Mouse (Mus musculus) right cerebral cortex, postnatal 14 days (tissue): ENCODE data around the gene Gm45753.
"Not testable (repeated sequence)": the region's sequence is repeated elsewhere in the genome, so short reads cannot be mapped to it uniquely, and the experiment has no call there.

ENCODE experiments used
- DNase-seq: peaks from one replicate; pipeline ENCODE4 v3.0.0; 2022

Gm45753 gene

DNA sequence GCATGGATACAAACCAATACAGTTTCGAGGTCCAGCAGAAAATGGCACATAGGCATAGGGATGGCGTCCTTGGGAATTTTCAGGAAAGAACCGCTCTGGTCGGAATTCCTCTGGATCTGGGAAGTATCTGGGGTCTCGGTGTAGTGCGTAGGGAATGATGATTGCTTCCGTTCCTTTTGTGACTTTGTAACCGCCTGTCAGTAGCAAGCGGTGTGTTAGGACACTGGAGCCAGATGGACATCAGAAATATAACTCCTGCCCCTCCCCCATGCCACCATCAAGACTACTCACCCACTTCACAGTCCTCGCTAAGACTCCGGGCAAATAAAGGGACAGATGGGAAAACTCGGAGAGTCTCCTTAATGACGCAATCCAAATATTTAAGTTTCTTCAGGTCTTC, at the start of gene Gm45753:
Gm45753 (minus strand) TSS at position 101 of the 400 bp plus-strand sequence.
- no peak for DNase-seq

GRCm38 (mm10) chr8:45355809-45356208, 47.5 kb upstream of the Gm45753 start:
- no peak for DNase-seq

GRCm38 (mm10) chr8:45345031-45345430, 36.8 kb upstream of the Gm45753 start:
- peak; percentile 64 for DNase-seq

- no peak for DNase-seq
Observed at GRCm38 (mm10) chr8:45344298-45344697, 36.0 kb upstream of the Gm45753 start.

GRCm38 (mm10) chr8:45341630-45342628, 33.7 kb upstream of the Gm45753 start:
- DNase-seq: no peak

DNA sequence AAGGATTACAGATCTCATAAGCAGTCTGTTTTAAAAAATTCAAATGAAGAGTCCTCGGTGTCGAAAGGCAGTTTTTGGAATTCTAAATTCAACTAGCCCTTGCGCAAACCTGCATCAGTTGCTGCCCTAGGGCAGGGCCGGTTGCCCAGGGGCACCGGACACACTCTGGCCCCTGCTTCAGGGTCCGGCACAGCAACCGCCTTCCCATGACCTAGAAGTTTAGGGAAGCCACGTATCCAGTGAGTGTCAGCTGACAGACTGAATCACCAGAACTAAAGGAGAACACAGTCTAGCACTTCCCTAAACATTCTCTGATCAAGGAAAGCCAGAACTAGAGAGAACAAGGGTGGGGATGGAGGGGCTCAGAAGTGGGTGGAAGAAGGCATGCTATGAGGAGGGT, 25.2 kb upstream of the Gm45753 start:
- no peak for DNase-seq

- DNase-seq: peak; percentile 42
Observed at GRCm38 (mm10) chr8:45332685-45333409, 24.6 kb upstream of the Gm45753 start, which contains the start of gene Cyp4v3. Gene Cyp4v3, minus strand, starts transcription at chr8:45333216.

- no peak for DNase-seq
Observed at GRCm38 (mm10) chr8:45330856-45331255, 22.6 kb upstream of the Gm45753 start.

GRCm38 (mm10) chr8:45329206-45329980, 21.1 kb upstream of the Gm45753 start:
- DNase-seq: no peak

DNA sequence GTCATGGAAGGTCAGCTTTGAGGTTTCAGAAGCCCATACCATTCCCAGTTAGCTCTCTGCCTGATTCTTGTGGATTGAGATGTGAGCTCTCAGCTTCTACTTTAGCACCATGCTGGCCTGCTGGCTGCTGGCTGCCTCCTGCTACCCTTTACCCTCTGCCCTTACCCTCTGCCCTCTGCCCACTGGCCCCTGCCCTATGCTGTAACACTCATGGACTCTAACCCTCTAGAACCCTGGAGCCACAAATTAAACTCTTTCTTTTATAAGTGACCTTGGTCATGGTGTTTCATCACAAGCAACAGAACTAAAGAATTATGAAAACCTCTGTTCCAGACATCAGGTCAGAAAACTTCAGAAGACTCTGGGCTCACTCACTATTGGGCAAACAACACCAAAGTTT, 18.8 kb upstream of the Gm45753 start:
- DNase-seq: not testable (repeated sequence)

- no peak for DNase-seq
Observed at GRCm38 (mm10) chr8:45324151-45324550, 15.9 kb upstream of the Gm45753 start.

- DNase-seq: no peak
Observed at GRCm38 (mm10) chr8:45321365-45321764, 13.1 kb upstream of the Gm45753 start.

DNA sequence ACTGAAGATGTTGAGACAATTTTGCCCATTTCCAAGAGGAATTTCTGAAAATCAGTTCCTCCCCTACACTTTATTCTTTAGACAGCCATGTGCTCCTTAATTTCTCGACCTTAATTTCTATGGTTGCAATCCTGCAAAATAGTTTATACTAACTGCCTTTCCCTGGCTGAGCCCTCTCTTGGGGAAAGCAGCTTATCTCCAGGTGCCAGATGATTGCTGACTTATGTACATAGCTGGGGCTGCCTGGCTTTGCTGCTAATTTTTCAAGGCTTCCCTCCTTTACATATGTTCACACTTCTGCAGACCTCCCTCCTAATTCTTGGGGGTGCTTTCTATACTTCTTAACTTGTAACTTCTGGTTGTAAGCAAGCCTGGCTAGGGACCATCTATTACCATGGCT, 12.7 kb upstream of the Gm45753 start:
- DNase-seq: no peak

- no peak for DNase-seq
Observed at GRCm38 (mm10) chr8:45310967-45311366, 2.7 kb upstream of the Gm45753 start.

- no peak for DNase-seq
Observed at GRCm38 (mm10) chr8:45305479-45305878, 2.8 kb downstream of the Gm45753 start.

DNA sequence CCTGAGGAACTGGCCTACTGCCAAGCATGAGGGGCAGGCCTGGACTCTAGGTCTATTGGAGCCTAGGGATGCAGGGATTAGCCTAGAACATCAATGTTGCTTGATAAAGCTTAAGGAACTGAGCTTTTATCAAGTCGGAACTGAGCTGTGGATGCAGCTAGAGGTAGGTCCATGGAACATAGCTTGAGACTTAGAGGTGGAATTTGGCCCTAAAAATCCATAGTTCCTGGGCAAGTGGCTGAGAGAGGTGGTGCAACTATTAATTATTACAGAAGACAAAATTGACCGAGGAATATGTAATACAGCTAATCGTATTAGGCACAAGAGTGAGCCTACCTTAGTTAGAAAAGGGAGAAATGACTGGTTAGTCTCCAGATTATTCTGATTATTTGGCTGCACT, 3.9 kb downstream of the Gm45753 start:
- no peak for DNase-seq

DNA sequence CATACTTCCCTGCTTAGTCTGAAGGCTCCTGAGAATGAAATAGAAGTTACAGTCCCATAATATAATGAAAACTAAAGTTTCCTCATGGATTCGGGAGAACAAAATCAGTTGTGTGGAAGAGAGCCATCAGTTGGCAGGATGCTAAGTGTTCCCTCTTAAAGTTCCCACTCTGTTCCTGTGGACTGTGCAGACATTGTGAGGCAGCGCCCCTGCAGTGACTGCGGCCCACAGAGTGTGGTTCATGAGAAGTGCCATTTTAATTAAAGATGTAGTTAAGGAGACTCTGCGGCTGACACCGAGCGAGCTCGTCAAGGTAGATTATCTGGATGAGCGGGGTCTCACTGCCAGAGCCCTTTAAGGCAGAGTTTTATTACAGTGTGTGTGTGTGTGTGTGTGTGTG, 5.9 kb downstream of the Gm45753 start:
- DNase-seq: no peak

- DNase-seq: no peak
Observed at GRCm38 (mm10) chr8:45295276-45295675, 13.0 kb downstream of the Gm45753 start.

DNA sequence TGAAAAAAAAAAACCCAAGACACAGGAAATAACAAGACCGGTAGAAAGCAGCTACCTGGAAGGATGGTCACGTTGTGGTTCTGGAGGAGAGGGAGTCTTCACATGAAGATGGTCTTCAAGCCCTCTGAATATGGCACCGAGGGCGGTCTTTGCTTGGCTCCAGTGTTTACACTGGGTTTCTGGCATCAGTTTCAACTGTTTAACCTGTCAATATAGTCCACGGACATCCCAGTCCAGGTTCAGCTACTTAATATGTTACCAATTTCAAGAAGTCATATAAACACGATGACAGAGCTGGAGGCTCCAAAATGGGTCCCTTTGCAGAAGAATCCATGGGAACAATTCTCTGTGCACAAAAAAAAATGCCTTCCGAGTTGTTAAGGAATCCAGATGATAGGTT, 13.6 kb downstream of the Gm45753 start, which contains the start of gene Klkb1:
Klkb1 (minus strand) TSS at position 173 of the 400 bp plus-strand sequence.
- DNase-seq: no peak

GRCm38 (mm10) chr8:45291790-45292189, 16.5 kb downstream of the Gm45753 start:
- peak; percentile 21 for DNase-seq

- DNase-seq: no peak
Observed at GRCm38 (mm10) chr8:45281630-45282029, 26.6 kb downstream of the Gm45753 start.

DNA sequence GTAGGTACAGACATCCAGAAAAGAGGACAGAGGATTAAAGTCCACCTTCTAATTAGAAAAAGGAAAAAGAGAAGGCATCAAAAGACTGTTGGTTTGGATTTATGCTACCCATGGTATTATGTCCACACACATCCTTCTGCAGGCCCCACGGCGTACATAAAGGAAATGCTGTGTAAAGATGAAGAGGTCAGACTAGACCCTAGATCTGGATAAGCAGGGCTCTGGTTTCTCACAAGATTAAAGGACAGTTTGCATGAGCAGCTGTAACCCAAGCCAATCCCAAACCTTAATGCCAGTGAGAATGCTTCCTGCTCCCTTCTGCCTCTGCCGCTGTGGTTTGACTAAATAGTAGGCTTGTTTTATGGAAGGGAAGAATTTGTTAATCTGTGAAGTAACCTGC, 30.8 kb downstream of the Gm45753 start:
- DNase-seq: no peak

DNA sequence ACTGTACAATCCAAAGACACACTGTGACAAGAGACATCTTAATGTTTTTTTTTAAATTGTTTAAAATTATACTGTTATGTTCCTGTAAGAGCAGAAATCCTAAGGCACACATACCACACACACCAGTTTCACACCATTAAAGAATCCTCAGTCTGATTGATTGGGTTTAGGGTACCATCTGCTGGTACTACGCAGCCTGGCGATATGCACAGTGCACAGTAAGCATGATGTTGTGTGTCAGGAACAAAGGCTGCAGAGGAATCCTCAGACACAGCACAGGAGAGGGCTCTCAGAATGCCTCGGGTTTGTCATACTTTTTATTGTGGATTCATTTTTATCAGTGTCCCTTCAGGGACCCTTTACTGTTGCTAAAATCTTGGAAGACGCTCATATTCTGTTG, 33.9 kb downstream of the Gm45753 start:
- no peak for DNase-seq
